Mouse (Mus musculus): ENCODE measurements around the gene Hist1h2bj.
A peak's percentile ranks its signal among the peaks of the same experiment; 100 is the strongest.

The Hist1h2bj gene

DNA sequence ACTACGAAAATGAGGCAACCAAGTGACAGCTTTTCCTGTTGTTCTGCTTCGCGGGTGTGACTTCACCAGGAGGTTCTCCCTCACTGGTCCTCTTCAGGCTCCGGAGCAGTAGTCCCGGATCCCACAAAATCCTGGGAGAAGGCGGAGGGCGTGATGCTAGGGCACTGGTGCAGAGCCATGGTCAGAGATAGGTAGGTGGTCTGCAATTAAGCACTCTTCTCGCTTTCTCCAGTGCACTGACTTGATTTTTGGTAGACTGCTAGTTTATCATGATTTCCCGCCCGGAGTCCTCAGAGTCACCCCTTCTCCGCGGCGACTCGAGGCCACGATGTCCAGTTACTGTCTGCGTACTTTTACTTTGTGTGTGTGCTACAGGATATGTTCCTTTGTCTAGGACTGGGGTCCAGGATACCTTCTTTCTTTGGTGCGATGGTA, 28.6 kb upstream of the Hist1h2bj start:
- peak; percentile 43 for DNase-seq (ENCODE audit: extremely low spot score)

DNA sequence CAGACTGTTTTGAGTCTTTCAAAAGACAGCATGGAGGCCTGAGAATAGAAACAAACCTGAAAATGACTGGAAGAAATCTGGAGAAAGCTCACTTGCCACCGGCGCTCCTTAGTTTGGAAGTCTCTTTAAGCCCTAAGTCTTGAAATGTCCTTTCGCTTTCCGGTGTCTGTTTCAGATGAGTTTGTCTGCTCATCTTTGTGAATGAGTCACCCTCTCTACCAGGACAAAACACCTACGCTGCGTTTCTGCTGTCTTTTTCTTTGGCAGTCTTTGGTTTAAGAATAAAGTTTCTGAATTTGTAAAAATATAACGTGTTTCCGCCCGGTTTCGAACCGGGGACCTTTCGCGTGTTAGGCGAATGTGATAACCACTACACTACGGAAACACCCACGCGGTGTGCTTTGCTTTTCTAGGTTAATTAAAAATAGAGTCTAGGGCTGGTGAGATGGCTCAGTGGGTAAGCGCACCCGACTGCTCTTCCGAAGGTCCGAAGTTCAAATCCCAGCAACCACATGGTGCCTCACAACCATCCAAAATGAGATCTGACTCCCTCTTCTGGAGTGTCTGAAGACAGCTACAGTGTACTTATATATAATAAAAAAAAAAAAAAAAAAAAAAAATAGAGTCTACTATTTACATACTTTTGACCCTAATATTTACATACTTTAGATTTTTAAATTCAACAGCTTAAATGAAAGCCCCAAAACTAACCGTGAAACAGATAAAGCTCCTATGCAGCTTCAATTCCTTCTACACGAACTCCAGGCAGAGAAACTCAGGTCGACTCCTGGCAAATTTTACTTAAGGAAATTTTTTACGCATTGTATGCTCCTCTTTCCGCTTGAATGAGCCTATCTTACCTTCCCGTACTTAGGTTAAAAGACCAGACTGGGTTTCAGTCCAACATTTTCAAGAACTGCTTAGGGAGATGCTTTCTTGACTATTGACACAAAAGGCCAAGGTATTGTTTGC, 27.2 kb upstream of the Hist1h2bj start:
- peak; percentile 97 for DNase-seq (ENCODE audit: extremely low spot score)

DNA sequence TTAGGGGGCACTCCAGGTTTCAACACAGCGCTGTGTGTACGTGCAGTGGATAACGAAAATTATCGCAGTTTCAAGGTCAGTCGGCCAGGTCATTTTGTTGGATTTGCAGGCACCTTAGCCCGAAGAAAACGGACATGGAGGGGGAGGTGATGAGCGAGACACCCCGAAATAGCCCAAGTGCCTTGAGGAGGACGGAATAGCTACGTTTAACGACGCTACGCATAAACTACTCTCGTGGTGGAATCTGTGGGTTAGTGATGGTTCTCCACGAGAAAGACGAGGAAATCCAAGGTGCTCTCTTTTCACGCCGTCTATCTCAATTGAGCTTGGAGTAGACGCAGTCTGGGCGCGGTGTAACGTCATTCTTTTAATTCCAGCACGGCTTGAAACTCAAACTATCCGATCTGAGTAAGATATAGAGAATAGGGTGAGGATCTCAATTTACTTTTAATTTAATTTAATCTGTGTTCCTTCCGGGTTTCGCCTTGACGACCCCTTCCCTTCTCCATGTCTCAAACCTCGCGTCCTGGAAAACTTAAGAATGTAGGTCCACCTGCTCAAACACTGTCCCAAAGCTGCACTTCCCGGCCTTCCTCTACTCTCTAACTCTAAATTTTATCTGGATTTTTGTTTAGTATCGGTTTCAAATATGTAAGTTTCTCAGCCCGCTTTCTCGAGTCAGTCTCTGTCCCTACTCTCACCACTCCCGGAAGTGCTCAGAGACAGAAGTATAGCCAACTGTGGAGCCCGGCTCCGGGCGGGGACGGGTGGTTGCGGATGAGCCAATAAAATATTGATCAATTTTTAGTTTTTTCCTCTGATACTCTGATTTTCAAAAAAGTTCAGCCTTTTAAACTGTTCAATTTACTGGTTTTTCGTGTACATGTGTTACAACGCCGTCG, 22.8 kb upstream of the Hist1h2bj start:
- peak; percentile 57 for DNase-seq (ENCODE audit: extremely low spot score)

DNA sequence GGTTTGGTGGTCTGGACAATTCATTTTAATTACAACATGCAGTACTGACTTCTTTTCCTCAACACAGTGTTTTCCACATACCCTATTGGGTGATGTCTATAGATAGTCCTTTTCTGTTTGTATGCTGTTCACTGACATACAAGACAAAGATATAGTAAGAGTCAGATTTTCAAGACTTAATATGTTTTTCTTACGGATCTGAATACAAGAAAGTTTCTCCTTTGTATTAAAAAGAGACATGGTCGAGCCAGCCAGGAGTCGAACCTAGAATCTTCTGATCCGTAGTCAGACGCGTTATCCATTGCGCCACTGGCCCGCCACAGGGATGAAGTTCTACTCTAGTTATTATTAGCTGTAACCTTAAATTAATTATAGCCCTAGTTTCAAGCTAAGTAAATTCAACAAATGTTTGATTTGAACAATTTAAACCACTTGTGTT, 22.1 kb upstream of the Hist1h2bj start:
- peak; percentile 86 for DNase-seq (ENCODE audit: extremely low spot score)

DNA sequence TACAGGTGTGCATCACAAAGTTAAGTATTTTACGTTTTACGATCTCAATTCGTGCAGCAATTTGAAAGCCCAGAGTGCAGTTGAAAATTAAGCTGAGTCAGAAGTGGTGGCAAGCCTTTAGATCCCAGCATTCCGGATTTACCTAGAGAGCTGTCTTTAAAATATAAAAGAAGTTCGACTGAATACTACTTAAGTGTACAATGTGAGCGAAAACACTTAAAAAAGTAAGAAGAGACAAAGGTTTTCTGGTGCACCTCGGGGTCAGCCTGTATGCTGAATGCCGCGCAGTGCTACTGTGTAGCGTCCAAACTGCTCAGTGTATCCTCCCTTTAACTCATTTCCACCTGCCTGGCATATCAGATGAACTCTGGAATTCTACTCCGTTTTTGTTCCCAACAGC, 21.4 kb upstream of the Hist1h2bj start:
- peak; percentile 63 for DNase-seq (ENCODE audit: extremely low spot score)

DNA sequence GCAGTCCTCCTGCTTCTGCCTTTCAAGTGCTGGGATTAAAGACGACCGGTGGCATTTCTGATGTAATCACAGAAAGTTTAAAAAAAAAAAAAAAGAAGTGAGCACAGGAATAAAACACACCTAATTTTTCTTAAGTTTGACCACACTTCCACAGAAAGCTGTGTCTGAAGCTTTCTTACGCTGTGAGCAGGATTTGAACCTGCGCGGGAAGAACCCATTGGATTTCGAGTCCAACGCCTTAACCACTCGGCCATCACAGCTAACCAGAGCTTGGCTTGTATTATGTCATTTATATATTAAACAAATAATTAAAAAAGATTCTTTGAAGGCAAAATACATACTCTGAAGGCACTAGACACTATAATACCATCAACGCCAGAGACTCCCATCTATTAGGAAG, 20.8 kb upstream of the Hist1h2bj start:
- peak; percentile 90 for DNase-seq (ENCODE audit: extremely low spot score)

DNA sequence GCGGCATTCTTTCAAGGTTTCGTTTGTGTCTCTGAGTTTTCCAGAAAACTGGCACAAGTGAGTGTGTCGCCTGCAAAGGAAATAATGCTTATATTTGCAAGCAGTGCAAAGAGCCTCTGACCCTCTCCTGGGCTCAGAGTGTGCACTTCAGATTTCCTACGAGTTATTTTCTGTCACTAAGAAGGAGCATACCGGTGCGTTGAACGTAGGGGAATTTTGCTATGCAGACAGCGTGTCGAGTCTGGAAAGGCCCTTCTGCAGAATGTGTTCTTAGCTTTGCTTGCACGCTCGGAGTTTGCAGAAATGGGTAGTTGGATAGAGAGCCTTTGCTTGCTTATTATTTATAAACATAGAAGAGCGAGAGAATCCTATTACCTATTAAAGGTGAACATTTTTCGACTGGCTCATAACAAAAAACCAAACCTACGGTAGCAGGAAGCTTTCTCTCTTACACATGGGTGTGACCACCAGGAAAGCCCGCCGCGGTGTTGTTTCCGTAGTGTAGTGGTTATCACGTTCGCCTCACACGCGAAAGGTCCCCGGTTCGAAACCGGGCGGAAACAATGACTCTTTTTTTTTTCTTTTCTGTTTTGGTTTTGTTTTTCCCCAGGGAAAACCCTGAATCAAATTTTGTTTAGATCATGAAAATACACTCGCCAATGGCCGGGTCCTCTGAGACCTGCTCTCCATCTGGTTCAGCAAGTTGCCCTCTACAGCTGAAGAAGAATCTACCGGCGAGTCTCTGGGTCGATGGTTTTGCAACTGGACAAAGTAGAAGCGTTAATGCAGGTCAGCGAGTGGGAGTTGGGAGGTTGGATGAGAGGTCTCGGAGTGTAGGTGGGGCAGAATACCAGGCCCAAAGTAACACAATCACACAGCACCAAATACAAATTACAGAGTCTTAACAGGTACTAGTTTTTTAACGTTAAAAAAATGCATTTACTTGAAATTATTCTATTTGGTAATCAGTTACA, 16.7 kb upstream of the Hist1h2bj start:
- DNase-seq (ENCODE audit: extremely low spot score): peak; percentile 93

DNA sequence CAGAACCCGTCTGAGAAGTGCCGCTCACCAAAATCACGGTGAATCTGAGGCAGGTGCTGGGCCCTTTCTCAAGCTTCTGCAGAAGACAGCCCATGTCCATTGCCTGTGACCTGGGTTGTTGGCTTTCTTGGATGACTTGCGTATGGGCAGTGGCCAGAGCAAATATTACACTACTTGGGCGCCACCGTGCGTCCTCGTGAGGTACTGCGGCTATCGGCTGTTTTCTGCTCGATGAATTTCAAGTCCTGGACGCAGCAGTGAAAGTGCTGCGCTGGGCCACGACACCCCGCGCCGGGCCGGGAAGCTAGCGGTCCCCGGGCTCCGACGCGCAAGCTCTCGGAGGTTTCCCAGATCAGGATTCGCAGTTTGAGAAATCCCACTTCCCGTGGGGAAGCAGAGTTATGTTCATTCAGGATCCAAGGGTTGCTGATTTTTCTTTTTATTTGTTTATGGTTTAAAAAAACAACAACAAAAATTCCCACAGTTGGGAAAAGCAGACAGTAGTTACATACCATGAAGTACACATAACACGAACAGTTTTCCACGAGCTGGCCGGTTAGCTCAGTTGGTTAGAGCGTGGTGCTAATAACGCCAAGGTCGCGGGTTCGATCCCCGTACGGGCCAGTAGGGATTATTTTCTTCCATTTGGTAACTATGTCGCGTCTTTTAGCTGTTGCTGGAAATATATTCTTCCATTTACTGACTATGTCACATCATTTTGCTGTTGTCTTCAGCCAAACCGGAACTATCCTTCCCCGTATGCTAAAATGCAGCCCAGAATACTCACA, 14.1 kb upstream of the Hist1h2bj start:
- peak; percentile 96 for DNase-seq (ENCODE audit: extremely low spot score)

DNA sequence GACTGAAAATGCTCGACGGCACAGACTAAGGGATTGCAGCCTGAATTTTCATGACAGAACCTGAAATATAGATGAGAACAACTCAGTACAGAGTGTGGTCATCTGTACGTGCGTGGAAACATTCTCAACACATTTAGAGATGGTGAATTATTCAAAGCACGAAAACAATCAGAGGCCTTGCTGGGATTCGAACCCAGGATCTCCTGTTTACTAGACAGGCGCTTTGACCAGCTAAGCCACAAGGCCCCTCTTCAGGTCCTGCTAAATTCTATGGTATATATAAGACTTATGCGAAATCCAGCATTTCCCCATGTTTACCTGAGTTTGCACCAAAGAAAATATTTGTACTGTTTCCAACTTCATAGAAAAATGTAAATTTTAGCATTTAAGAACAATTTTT, 13.1 kb upstream of the Hist1h2bj start:
- peak; percentile 74 for DNase-seq (ENCODE audit: extremely low spot score)

DNA sequence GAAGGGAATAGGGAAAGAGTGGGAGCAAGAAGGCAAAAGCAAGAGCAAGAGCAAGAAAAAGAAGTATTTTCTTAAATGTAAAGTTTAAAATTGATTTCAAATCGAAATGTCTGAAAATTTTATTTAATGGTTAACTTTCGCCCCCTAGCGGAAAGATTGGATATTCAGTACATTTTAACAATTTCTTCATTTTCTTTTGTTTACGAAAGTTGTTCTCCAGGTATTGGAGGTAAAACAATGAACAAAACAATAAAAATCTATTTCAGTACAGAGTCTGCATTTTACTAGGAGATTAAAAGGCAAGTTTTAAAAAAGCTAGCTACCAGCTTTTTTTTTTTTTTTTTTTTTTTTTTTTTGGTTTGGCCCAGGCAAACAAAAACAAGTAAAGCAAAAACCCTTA, 12.5 kb upstream of the Hist1h2bj start:
- DNase-seq (ENCODE audit: extremely low spot score): no peak

DNA sequence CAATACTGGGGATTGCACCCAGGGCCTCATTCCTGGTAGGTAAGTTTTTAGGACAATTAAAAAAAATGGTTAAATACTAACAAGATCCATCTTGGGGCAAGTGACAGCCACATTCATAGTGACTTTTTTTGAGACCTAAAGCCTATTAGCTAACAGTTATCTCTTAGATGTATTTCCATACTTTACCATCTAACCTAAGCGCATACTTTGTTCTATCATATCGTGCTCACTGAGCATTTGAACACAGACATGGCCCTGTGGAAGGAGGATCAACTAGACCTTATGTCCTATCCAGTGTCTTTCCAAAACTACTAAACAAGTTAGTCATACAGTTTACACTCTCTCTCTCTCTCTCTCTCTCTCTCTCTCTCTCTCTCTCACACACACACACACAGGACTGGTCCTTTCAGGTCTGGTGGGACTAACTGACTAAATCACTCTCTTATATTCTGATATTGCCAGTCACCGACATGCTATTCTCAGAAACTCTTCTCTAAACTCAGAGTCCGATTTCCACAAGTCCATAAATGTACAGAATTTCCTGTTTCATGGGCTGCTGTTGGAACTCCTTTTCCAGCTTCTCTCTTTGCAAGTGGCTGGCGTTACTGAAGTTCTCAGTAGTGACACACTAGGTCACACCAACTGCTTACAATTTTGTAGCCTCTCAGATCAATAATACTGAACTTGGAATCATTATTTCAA, 9.1 kb upstream of the Hist1h2bj start:
- peak; percentile 64 for DNase-seq (ENCODE audit: extremely low spot score)

DNA sequence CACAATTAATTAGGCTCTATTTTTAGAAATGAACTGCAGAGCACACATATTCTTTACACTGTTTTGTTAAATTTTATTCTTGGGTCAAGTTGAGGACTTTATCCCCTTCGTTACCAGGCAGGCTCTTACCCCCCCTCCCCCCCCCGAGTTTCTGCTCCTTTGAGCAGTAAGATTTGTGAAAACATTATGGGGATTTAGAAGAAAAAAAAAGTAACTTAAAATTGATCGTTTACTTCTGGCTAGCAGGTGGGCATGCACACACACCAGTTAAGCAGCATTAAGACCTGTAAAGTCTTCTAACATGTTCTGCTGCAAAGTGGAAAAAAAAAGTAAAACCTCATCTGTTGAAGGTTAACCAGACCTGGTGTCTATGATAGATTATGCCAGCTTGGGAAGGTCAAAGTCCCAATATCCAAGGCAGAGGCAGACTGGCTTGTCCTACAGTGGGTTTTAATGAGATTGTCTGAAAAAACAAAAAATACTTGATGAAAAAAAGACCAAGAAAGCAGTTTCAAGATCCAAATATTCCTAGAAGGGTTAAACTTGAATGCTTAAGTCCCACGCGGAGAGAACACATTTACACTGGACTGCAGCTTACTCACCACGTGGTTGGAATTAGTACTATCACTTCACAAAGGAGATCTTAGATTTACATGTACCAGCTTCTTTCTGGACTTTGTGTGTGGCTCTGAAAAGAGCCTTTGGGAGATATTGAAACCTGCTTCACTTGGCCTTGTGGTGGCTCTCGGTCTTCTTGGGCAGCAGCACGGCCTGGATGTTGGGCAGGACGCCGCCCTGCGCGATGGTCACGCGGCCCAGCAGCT, 8.4 kb upstream of the Hist1h2bj start:
- DNase-seq (ENCODE audit: extremely low spot score): peak; percentile 74

DNA sequence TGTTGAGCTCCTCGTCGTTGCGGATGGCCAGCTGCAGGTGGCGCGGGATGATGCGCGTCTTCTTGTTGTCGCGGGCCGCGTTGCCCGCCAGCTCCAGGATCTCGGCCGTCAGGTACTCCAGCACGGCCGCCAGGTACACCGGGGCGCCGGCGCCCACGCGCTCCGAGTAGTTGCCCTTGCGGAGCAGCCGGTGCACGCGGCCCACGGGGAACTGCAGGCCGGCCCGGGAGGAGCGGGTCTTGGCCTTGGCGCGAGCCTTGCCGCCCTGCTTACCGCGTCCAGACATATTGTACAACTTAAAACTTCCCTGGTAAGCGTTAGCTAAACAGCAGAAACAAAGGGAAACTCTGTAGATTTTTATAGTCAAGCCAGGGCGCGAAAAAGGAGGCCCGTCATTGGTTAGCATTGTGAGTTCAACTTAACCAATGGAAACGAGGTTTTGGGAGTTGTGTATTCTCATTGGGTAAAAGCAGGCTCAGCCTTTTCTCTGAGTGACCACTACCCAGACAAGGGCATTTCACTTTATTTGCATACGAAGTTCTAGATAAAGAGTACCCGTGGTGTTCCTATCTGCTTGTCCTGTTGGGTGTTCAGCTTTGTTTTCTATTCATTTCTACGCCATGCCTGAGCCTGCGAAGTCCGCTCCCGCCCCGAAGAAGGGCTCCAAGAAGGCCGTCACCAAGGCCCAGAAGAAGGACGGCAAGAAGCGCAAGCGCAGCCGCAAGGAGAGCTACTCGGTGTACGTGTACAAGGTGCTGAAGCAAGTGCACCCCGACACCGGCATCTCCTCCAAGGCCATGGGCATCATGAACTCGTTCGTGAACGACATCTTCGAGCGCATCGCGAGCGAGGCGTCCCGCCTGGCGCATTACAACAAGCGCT, 7.5 kb upstream of the Hist1h2bj start, which contains the start of the genes Hist1h2ah and Hist1h2bk:
Gene Hist1h2ah, minus strand, starts transcription at position 302 of the 882 bp plus-strand sequence.
Gene Hist1h2bk, plus strand, starts transcription at position 604 of the 882 bp plus-strand sequence.
- peak; percentile 97 for DNase-seq (ENCODE audit: extremely low spot score)

DNA sequence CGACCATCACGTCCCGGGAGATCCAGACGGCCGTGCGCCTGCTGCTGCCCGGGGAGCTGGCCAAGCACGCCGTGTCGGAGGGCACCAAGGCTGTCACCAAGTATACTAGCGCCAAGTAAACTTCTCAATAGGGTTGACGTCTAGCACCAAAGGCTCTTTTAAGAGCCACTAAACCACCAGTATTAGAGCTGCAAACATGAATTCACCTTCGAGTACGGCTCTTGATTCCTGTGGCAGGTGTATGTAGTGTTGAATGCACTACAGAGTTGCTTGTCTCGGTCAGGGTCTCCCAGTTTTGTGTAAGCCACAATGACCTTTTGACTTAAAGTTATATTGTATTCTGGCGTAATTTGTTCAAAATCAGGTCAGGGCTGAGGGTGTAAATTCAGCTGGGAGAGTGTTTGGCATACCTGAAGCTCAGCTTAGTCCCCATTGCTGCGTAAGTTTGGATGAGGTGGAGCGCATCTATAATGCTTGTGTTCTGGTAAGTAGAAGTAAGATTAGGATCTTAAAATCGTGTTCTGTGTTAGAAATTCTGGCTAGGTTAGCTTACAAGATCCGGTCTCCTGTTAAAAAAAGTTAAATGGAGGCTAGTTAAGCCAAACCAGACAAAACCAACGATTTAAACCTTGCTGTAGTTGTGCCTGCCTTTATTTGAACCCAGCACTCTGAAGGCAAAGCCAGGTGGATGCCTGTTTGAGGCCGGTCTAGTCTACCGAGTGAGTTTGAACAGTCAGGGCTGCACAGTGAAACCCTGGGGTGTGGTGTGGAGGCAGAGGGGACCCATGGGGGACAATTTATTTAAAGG, 6.7 kb upstream of the Hist1h2bj start:
- DNase-seq (ENCODE audit: extremely low spot score): peak; percentile 82

DNA sequence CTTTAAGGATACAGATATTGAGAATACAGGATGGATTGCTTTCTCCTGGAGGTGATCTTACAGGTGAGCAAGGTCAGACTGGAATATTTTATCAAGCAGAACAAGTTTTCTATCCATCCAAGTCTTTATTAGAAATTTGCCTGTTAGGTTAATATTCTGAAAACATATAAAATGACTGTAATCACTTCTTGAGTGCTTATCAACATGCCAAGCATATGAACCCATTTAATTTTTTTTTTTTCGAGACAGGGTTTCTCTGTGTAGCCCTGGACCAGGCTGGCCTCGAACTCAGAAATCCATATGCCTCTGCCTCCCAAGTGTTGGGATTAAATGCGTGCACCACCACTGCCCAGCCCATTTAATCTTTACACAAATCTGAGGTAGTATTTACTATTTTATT, 6.0 kb upstream of the Hist1h2bj start:
- DNase-seq (ENCODE audit: extremely low spot score): no peak

DNA sequence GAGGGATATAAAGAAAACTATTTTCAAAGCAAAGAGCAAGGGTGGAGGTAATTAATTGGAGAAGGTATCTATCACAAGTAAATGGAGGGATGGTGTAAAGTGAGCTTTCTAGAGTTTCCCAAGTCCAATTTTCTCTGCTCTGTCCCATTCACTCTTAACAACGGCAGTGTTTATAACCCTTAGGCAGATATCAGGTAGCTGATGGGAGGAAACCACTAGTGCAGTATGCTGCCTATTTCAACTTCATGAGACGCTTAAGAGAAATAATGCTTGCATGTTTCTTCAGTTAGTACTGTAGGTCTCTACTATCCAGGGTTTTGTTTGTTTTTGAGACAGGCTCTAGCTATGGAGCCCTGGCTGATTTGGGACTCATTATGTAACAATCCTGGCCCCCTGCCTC, 5.6 kb upstream of the Hist1h2bj start:
- DNase-seq (ENCODE audit: extremely low spot score): no peak

DNA sequence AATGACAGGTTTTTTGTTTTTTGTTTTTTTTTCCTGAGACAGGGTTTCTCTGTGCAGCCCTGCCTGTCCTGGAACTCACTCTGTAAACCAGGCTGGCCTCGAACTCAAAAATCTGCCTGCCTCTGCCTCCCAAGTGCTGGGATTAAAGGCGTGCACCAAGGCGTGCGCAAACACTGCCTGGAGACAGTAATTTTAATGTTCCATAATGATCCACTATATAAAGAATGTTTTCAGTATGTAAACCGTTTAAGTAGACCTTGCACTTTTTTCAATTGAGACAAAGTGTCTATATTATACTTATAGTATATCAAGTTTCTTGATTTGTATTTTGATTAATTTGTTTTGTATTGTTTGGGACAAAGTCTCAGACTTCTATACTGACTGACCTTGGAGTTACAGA, 3.6 kb upstream of the Hist1h2bj start:
- DNase-seq (ENCODE audit: extremely low spot score): no peak
